Mouse (Mus musculus) embryonic facial prominence, embryonic 13.5 days (tissue): ENCODE measurements around the gene Utp11. TPM values are rescaled to one million over a fixed set of nuclear protein-coding genes. Genes with fewer than 3 reads are reported as not detected.

Experiments
- ATAC-seq: fragments of 200-750 bp; cut with Nextera tagmentation; 2 replicates; pipeline ENCODE4 v1.8.0; 2017; ENCODE audit warnings: low read depth; ENCODE audit not compliant: insufficient number of reproducible peaks, insufficient read depth, low FRiP score, low TSS enrichment
- H3K27ac ChIP-seq: fragments of 300-500 bp; sonication (generic); 2 replicates; pipeline ENCODE4 v1.5.1; 2015; ENCODE audit warnings: moderate library complexity, mild to moderate bottlenecking, inconsistent platforms
- H3K27me3 ChIP-seq: fragments of 300-500 bp; sonication (generic); 2 replicates; pipeline ENCODE4 v1.6.1; 2015; ENCODE audit warnings: mild to moderate bottlenecking, inconsistent platforms
- H3K36me3 ChIP-seq: fragments of 300-500 bp; sonication (generic); 2 replicates; pipeline ENCODE4 v1.6.1; 2015; ENCODE audit warnings: mild to moderate bottlenecking, inconsistent platforms
- H3K4me1 ChIP-seq: fragments of 300-500 bp; sonication (generic); 2 replicates; pipeline ENCODE4 v1.6.1; 2015; ENCODE audit warnings: inconsistent platforms
- H3K4me2 ChIP-seq: fragments of 300-500 bp; sonication (generic); 2 replicates; pipeline ENCODE4 v1.6.1; 2015; ENCODE audit warnings: moderate library complexity, mild to moderate bottlenecking, inconsistent platforms
- H3K4me3 ChIP-seq: fragments of 300-500 bp; sonication (generic); 2 replicates; pipeline ENCODE4 v1.5.1; 2015; ENCODE audit warnings: mild to moderate bottlenecking, inconsistent platforms
- H3K9ac ChIP-seq: fragments of 300-500 bp; sonication (generic); 2 replicates; pipeline ENCODE4 v1.6.1; 2015; ENCODE audit warnings: mild to moderate bottlenecking, inconsistent platforms
- H3K9me3 ChIP-seq: fragments of 300-500 bp; sonication (generic); 2 replicates; pipeline ENCODE4 v1.6.1; 2016; ENCODE audit warnings: inconsistent platforms
- WGBS: fragments of 180-500 bp; shearing (Covaris S2); methylation state at CpG from one replicate; pipeline ENCODE4 v1.1.7; 2015; ENCODE audit warnings: mixed read lengths; 5-methylcytosine and 5-hydroxymethylcytosine counted together
- polyA plus RNA-seq: library from polyadenylated mRNA; unstranded; fragments of >200 nt; fragmentation: Nextera tagmentation; extraction: Ambion mirVana; gene quantifications from 2 replicates; pipeline ENCODE4 v1.2.1, GENCODE M21; 2015

The Utp11 gene
- polyA plus RNA-seq, 1 experiment from 2014 or later: 84.7 TPM

DNA sequence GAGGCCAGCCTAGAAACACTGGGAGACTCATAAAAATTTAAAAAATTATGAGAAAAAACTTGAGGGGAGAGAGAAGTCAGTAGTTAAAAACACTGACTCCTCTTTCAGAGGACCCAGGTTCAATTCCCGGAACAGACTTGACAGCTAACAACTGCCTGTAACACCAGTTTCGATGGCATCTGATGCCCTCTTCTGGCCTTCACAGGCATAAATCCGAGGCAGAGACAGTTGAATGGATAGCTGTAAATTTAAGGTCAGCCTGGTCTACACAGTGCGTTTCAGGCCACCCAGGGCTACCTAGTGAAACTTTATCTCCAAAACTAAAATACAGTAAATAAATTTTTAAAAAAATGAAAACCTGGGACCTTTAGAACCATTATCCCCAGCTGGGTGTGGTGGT, 8.4 kb downstream of the Utp11 start:
- WGBS: 81% methylated on average over 4 of the region's 4 CpGs
- H3K9me3 ChIP-seq: no peaks in the 10 kb centered on the region
- no peak for ATAC-seq
- H3K36me3 ChIP-seq: peaks cover 74% of the 10 kb centered on the region
- no peak overlapping the region for H3K4me3 ChIP-seq
- H3K27ac ChIP-seq: no peak overlapping the region
- H3K4me1 ChIP-seq: no peaks in the 10 kb centered on the region
- H3K27me3 ChIP-seq: no peaks in the 10 kb centered on the region
- H3K9ac ChIP-seq: no peak overlapping the region
- H3K4me2 ChIP-seq: no peak overlapping the region

- Histone ChIP-seq H3K4me2 (no peak overlapping the region), H3K27ac (no peak overlapping the region), H3K9me3 (no peaks in the 10 kb centered on the region), H3K4me1 (no peaks in the 10 kb centered on the region), H3K4me3 (no peak overlapping the region), H3K27me3 (no peaks in the 10 kb centered on the region), H3K9ac (no peak overlapping the region), H3K36me3 (peaks cover 89% of the 10 kb centered on the region)
- 94% methylated on average over 4 of the region's 4 CpGs for WGBS
- ATAC-seq: no peak
Observed at GRCm38 (mm10) chr4:124683474-124683873, 9.9 kb downstream of the Utp11 start.

DNA sequence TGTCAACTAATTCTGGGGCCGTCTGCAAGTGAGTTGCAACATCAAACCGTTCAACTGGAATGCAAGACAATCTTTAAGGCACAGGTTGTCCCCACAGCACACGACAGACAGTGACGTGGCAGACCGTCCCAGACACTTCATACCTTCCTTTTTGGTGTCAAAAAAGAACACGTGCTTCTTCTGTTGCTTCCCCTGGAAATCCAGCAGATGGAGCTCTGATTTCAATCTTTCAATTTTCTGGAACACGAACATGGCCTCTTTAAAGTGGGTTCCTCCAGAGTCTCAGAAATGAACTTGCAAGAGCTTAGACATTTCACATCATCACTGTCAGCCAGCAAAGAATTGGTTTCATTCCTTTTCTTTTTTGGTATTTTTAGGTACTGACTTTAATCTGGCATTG, 11.1 kb downstream of the Utp11 start:
- WGBS: 54% methylated on average over 7 of the region's 7 CpGs
- Histone ChIP-seq H3K9ac (no peak overlapping the region), H3K27ac (no peak overlapping the region), H3K27me3 (no peaks in the 10 kb centered on the region), H3K4me2 (no peak overlapping the region), H3K4me1 (no peaks in the 10 kb centered on the region), H3K36me3 (peaks cover 91% of the 10 kb centered on the region), H3K4me3 (no peak overlapping the region), H3K9me3 (no peaks in the 10 kb centered on the region)
- no peak for ATAC-seq

- 83% methylated on average over 6 of the region's 6 CpGs for WGBS
- H3K4me2 ChIP-seq: no peak overlapping the region
- H3K9me3 ChIP-seq: no peaks in the 10 kb centered on the region
- H3K4me1 ChIP-seq: peaks cover 28% of the 10 kb centered on the region
- no peak overlapping the region for H3K27ac ChIP-seq
- ATAC-seq: no peak
- H3K27me3 ChIP-seq: peaks cover 32% of the 10 kb centered on the region
- peaks cover 41% of the 10 kb centered on the region for H3K36me3 ChIP-seq
- no peak overlapping the region for H3K4me3 ChIP-seq
- no peak overlapping the region for H3K9ac ChIP-seq
Observed at GRCm38 (mm10) chr4:124675958-124676357, 17.4 kb downstream of the Utp11 start.

- Histone ChIP-seq H3K4me1 (peaks cover 28% of the 10 kb centered on the region), H3K27ac (no peak overlapping the region), H3K36me3 (peaks cover 32% of the 10 kb centered on the region), H3K9ac (no peak overlapping the region), H3K9me3 (no peaks in the 10 kb centered on the region), H3K4me2 (no peak overlapping the region), H3K4me3 (no peak overlapping the region), H3K27me3 (peaks cover 40% of the 10 kb centered on the region)
- ATAC-seq: no peak
- WGBS: 1% methylated on average over 4 of the region's 4 CpGs
Observed at GRCm38 (mm10) chr4:124675037-124675436, 18.4 kb downstream of the Utp11 start.

- WGBS: 49% methylated on average over 17 of the region's 17 CpGs
- ATAC-seq: no peak
Observed at GRCm38 (mm10) chr4:124674334-124675032, 18.9 kb downstream of the Utp11 start.

GRCm38 (mm10) chr4:124672347-124673320, 20.8 kb downstream of the Utp11 start:
- no peak overlapping the region for H3K27ac ChIP-seq

More at GRCm38 (mm10) chr4:124674334-124675032, 18.9 kb downstream of the Utp11 start:
- H3K4me3 ChIP-seq: no peak overlapping the region
- no peak overlapping the region; the same call in 1 of the 2 replicates for H3K27ac ChIP-seq
- H3K4me1 ChIP-seq: peaks cover 28% of the 10 kb centered on the region
- H3K36me3 ChIP-seq: peaks cover 26% of the 10 kb centered on the region
- H3K27me3 ChIP-seq: peaks cover 40% of the 10 kb centered on the region
- no peak overlapping the region for H3K4me2 ChIP-seq
- 0 out of 2 replicates have a peak overlapping the region, but pooled peaks have one; percentile 6 for H3K9ac ChIP-seq
- H3K9me3 ChIP-seq: no peaks in the 10 kb centered on the region

DNA sequence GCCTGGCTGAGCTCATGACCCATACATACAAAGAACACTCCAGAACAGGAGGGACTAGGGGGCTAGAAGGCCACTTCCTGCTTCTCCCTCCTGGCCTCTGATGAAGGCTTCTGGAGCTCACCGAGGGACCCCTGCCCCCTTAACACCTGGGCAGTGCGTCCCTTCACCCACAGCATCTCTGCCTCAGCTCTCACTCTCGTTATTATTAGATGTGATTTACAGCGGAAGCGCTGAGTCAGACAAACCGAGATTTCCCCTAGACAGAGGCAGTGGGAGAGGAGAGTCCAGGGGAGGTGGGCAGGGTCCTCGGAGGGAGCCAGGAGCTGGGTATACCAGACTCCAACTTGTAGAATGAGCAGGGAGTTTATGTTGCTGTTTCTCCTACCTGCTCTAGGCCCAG, 21.8 kb downstream of the Utp11 start:
- no peaks in the 10 kb centered on the region for H3K9me3 ChIP-seq
- no peak overlapping the region for H3K27ac ChIP-seq
- no peak overlapping the region for H3K4me3 ChIP-seq
- WGBS: 40% methylated on average over 7 of the region's 7 CpGs
- H3K4me2 ChIP-seq: peak overlapping the region; percentile 57
- peaks cover 64% of the 10 kb centered on the region for H3K27me3 ChIP-seq
- H3K4me1 ChIP-seq: peaks cover 33% of the 10 kb centered on the region
- peak overlapping the region; percentile 32; the same call in 1 of the 2 replicates for H3K9ac ChIP-seq
- ATAC-seq: no peak
- H3K36me3 ChIP-seq: no peaks in the 10 kb centered on the region

More at GRCm38 (mm10) chr4:124672347-124673320, 20.8 kb downstream of the Utp11 start:
- peaks cover 53% of the 10 kb centered on the region for H3K27me3 ChIP-seq
- peaks cover 33% of the 10 kb centered on the region for H3K4me1 ChIP-seq
- H3K4me3 ChIP-seq: peak overlapping the region; percentile 26
- no peak for ATAC-seq
- 4% methylated on average over 30 of the region's 31 CpGs for WGBS
- H3K4me2 ChIP-seq: peak overlapping the region; percentile 57
- H3K9me3 ChIP-seq: no peaks in the 10 kb centered on the region
- peak overlapping the region; percentile 54 for H3K9ac ChIP-seq
- peaks cover 10% of the 10 kb centered on the region for H3K36me3 ChIP-seq

DNA sequence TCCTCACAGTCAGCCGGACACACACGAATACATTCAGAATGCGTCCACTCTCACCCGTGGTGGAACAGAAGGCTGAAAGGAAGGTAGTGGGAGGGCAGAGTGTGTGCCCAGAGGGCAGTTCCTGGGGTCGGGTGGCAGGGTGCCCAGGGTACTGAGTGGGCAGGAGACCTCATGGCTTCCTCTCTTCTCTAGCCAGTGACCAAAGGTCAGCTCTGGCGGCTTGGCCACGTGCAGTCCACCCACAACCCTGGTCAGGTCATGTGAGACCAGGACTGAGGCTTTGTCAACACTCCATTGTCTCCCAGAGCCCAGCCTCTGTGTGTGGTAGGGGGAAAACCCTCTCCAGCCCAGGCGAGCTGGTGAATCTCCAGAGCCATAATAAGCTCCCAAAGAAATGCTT, 23.2 kb downstream of the Utp11 start:
- no peak for ATAC-seq
- Histone ChIP-seq H3K4me1 (peaks cover 33% of the 10 kb centered on the region), H3K27me3 (peaks cover 76% of the 10 kb centered on the region), H3K27ac (no peak overlapping the region), H3K9me3 (no peaks in the 10 kb centered on the region), H3K9ac (no peak overlapping the region), H3K4me3 (no peak overlapping the region), H3K36me3 (no peaks in the 10 kb centered on the region), H3K4me2 (no peak overlapping the region)
- 62% methylated on average over 8 of the region's 8 CpGs for WGBS

DNA sequence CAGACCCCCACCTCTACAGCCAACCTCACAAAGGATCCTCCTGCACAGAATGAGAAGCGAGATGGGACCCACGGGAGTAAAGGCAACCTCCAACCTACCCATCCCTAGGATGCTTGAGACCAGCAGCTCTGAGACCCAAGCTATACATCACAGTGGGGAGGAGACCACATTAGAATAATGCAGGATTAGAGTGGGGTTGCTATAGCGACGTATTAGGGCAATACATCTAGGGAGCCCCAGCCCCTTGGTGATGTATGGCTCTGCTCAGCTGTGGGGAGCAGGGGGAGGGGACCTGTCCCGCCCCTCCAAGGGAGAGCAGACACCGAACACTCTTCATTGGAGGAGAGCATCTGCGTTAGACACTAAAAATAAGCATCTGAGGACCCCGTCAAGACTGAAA, 25.3 kb downstream of the Utp11 start:
- WGBS: 22% methylated on average over 8 of the region's 8 CpGs
- Histone ChIP-seq H3K36me3 (no peaks in the 10 kb centered on the region), H3K27ac (no peak overlapping the region), H3K4me1 (peaks cover 27% of the 10 kb centered on the region), H3K9ac (no peak overlapping the region), H3K9me3 (no peaks in the 10 kb centered on the region), H3K27me3 (peaks cover 86% of the 10 kb centered on the region), H3K4me2 (no peak overlapping the region), H3K4me3 (no peak overlapping the region)
- no peak for ATAC-seq

GRCm38 (mm10) chr4:124667476-124668033, 25.8 kb downstream of the Utp11 start:
- WGBS: 38% methylated on average over 14 of the region's 14 CpGs

More at GRCm38 (mm10) chr4:124667476-124668033, 25.8 kb downstream of the Utp11 start:
- H3K27ac ChIP-seq: no peak overlapping the region
- no peaks in the 10 kb centered on the region for H3K9me3 ChIP-seq
- no peak overlapping the region for H3K4me3 ChIP-seq
- H3K4me2 ChIP-seq: no peak overlapping the region
- H3K9ac ChIP-seq: no peak overlapping the region
- peaks cover 87% of the 10 kb centered on the region for H3K27me3 ChIP-seq
- peaks cover 22% of the 10 kb centered on the region for H3K4me1 ChIP-seq
- no peak for ATAC-seq
- H3K36me3 ChIP-seq: no peaks in the 10 kb centered on the region
